Mouse (Mus musculus): Measurements from ENCODE around the gene Alpl. TPM values are rescaled to one million over a fixed set of nuclear protein-coding genes. Genes with fewer than 3 reads are reported as not detected.

The Alpl gene
- polyA plus RNA-seq, 1 experiment from 2014 or later, result 4.7 TPM

DNA sequence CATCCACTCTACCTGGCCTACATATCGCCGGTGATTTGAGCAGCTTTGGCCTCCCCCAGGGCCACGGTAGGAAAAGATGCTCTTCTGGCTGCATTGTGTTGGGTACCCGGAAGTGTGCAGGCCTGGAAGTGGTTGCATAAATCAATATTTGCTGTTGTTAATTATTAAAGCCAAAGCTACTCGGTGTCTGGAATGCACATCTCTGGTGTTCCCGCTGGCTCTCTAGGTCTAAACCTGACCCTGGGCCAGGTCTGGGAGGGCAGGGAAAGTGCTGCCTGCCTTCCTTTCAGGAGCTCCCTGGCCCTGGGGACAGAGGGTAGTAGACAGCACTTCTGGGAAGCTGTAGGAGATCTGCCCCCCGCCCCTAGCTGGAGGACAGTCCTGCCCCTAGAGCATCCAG lies 89.7 kb downstream of the Alpl start:
- Histone ChIP-seq H3K27ac (ENCODE audit: low read length) (peak overlapping the region; percentile 80), H3K4me1 (ENCODE audit: control insufficient read depth, insufficient read depth, low read length) (peaks cover 25% of the 10 kb centered on the region), H3K9me3 (ENCODE audit: control insufficient read depth, low read length) (no peaks in the 10 kb centered on the region), H3K4me3 (ENCODE audit: low read length) (peak overlapping the region; percentile 66), H3K9ac (ENCODE audit: low read depth, low read length) (peak overlapping the region; percentile 81; the same call in 1 of the 2 replicates), H3K27me3 (replicated peaks; ENCODE audit: control insufficient read depth, insufficient read depth, low read length) (no peaks in the 10 kb centered on the region), H3K4me2 (ENCODE audit: low read depth, low read length) (peak overlapping the region; percentile 93), H3K36me3 (ENCODE audit: control insufficient read depth, insufficient read depth, low read length) (no peaks in the 10 kb centered on the region)
- WGBS, result 48% methylated on average over 7 of the region's 7 CpGs
- ATAC-seq, result peak; percentile 35

DNA sequence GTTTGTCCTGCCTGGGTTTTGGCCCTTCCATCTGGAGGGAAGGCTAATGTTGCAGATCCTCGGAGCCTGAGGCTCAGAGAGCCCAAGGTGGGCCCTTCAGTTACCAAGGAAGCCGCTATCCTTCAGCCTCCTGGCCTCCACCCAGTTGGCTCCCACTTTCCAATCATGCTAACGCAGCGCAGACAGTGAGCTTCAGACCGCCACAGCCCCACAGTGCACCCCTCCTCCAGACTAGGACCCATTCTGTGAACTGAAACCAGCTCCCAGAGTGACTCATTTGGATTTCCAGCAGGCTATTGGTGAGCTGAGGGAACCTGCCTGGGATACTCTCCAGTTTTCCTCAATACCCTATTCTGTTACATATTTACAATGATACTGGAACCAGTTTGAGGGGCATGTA lies 90.8 kb downstream of the Alpl start:
- Histone ChIP-seq H3K4me2 (ENCODE audit: low read depth, low read length) (no peak overlapping the region), H3K9me3 (ENCODE audit: control insufficient read depth, low read length) (no peaks in the 10 kb centered on the region), H3K27me3 (replicated peaks; ENCODE audit: control insufficient read depth, insufficient read depth, low read length) (no peaks in the 10 kb centered on the region), H3K4me3 (ENCODE audit: low read length) (no peak overlapping the region), H3K9ac (ENCODE audit: low read depth, low read length) (0 out of 2 replicates have a peak overlapping the region, but pooled peaks have one; percentile 27), H3K27ac (ENCODE audit: low read length) (peak overlapping the region; percentile 3), H3K36me3 (ENCODE audit: control insufficient read depth, insufficient read depth, low read length) (no peaks in the 10 kb centered on the region), H3K4me1 (ENCODE audit: control insufficient read depth, insufficient read depth, low read length) (peaks cover 32% of the 10 kb centered on the region)
- no peak for ATAC-seq
- WGBS, result 63% methylated on average over 5 of the region's 5 CpGs

DNA sequence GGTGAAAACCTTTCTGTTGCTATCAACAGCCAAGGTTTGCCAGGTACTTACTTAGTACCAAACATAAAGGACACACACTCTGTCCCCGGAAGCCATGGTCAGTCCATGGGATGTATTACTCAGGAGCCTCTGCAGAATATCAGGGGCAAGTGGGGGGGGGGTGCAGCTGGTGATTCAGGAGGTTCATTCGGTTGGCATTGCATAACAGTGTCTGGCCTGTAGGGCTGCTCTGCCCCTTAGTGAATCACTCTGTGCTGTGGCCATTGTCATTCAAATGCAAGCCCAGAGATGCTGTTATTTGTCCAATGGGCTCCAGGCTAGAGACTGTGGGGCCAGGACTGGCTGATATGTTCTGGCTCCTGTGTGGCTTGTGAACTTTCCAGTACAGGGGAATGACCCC lies 91.6 kb downstream of the Alpl start:
- no peak for ATAC-seq
- WGBS, result 71% methylated on average over 2 of the region's 2 CpGs
- Histone ChIP-seq H3K9me3 (ENCODE audit: control insufficient read depth, low read length) (no peaks in the 10 kb centered on the region), H3K4me1 (ENCODE audit: control insufficient read depth, insufficient read depth, low read length) (peaks cover 37% of the 10 kb centered on the region), H3K4me2 (ENCODE audit: low read depth, low read length) (no peak overlapping the region), H3K9ac (ENCODE audit: low read depth, low read length) (no peak overlapping the region), H3K27ac (ENCODE audit: low read length) (no peak overlapping the region), H3K27me3 (replicated peaks; ENCODE audit: control insufficient read depth, insufficient read depth, low read length) (no peaks in the 10 kb centered on the region), H3K4me3 (ENCODE audit: low read length) (no peak overlapping the region), H3K36me3 (ENCODE audit: control insufficient read depth, insufficient read depth, low read length) (no peaks in the 10 kb centered on the region)

DNA sequence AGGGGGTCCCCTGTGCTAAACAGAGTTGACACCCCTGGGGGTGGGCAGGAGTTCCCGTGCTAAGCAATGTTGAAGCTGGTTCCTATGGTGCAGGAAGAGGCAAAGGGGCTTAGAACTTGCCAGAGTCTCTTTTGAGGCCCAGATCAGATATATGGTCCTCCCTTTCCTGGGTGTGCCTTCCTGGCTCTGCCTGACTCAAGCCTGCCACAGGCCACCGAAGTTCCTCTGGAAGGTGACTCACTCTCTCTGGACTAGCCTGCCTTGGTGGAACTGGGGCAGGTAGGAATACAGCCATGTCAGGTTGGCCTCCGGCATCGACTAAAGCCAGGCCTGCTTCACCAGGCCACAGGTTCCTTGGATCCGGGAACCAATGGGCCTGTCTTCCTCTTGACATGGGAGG lies 93.1 kb downstream of the Alpl start:
- H3K27ac ChIP-seq (ENCODE audit: low read length), result no peak overlapping the region
- 81% methylated on average over 5 of the region's 5 CpGs for WGBS
- H3K9ac ChIP-seq (ENCODE audit: low read depth, low read length), result no peak overlapping the region
- H3K4me3 ChIP-seq (ENCODE audit: low read length), result no peak overlapping the region
- peaks cover 47% of the 10 kb centered on the region for H3K4me1 ChIP-seq (ENCODE audit: control insufficient read depth, insufficient read depth, low read length)
- H3K4me2 ChIP-seq (ENCODE audit: low read depth, low read length), result no peak overlapping the region
- no peaks in the 10 kb centered on the region for H3K27me3 ChIP-seq (replicated peaks; ENCODE audit: control insufficient read depth, insufficient read depth, low read length)
- H3K9me3 ChIP-seq (ENCODE audit: control insufficient read depth, low read length), result no peaks in the 10 kb centered on the region
- H3K36me3 ChIP-seq (ENCODE audit: control insufficient read depth, insufficient read depth, low read length), result no peaks in the 10 kb centered on the region
- ATAC-seq, result no peak

DNA sequence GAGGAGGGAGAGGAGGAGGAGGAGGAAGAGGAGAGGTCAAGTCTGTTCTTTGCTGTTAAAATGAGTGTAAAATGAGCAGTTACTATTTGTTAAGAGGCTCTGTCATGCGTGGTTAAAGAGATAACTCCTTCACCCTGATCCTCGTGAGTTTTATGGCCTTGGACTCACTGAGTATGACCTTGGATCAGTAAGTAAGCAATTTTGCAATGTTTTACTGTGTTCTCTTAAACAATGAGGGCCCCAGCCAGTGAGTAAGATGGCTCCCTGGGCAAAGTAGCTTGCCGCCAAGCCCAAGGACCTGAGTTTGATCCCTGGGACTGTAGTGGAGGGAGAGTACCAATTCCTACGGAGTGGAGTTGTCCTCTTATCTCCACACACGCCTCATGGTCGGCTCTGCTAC lies 95.2 kb downstream of the Alpl start:
- Histone ChIP-seq H3K9me3 (ENCODE audit: control insufficient read depth, low read length) (no peaks in the 10 kb centered on the region), H3K4me3 (ENCODE audit: low read length) (no peak overlapping the region), H3K27me3 (replicated peaks; ENCODE audit: control insufficient read depth, insufficient read depth, low read length) (no peaks in the 10 kb centered on the region), H3K4me2 (ENCODE audit: low read depth, low read length) (no peak overlapping the region), H3K36me3 (ENCODE audit: control insufficient read depth, insufficient read depth, low read length) (no peaks in the 10 kb centered on the region), H3K4me1 (ENCODE audit: control insufficient read depth, insufficient read depth, low read length) (peaks cover 45% of the 10 kb centered on the region), H3K27ac (ENCODE audit: low read length) (peak overlapping the region; percentile 58), H3K9ac (ENCODE audit: low read depth, low read length) (no peak overlapping the region)
- ATAC-seq, result peak; percentile 30; the same call in 1 of the 2 replicates
- WGBS, result 43% methylated on average over 6 of the region's 6 CpGs

DNA sequence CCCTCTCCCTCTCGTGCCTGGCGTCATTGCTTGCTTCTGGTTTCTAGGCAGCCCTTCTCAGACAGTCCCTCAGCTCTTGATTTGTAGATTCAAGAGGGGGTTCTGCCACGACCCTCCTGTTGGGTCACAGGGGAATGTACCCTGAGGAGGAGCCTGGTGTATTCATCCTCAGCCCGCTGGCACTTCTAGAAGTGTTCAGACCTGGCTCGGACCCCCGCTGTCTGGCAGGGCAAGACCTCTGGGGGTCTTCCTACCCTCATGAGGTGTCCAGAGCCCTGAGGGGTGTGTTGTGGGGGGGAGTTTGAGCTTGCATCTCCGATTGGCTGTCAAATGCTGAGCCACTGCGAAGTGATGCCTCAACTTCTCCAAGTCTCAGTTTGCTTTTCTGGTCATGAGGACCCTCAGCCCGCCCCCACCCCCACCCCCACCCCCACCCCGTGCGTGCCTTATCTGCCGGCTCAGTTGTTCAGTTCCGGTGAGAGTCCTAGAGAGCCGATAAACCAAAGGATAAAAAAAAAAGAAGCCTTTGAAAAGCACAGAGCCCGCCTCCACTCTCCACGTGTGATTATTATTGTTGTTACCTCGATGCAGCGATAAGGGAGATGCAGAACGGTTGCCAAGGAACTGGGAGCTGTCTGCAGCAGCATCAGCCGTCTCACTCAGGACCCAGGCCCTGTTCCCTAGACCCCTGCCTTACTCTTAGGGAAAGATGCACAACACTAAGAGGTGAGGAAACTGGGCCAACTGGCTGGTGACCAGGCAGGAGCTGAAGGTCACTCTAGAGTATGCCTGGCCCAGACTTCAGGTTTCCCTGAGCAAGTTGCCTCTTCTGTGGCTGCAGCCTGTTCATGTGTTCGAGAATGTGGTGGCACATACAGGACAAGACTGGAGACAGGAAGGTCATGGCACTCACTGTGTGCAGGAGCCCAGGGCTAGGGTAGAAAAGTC lies 96.6 kb downstream of the Alpl start:
- WGBS, result 58% methylated on average over 21 of the region's 21 CpGs

DNA sequence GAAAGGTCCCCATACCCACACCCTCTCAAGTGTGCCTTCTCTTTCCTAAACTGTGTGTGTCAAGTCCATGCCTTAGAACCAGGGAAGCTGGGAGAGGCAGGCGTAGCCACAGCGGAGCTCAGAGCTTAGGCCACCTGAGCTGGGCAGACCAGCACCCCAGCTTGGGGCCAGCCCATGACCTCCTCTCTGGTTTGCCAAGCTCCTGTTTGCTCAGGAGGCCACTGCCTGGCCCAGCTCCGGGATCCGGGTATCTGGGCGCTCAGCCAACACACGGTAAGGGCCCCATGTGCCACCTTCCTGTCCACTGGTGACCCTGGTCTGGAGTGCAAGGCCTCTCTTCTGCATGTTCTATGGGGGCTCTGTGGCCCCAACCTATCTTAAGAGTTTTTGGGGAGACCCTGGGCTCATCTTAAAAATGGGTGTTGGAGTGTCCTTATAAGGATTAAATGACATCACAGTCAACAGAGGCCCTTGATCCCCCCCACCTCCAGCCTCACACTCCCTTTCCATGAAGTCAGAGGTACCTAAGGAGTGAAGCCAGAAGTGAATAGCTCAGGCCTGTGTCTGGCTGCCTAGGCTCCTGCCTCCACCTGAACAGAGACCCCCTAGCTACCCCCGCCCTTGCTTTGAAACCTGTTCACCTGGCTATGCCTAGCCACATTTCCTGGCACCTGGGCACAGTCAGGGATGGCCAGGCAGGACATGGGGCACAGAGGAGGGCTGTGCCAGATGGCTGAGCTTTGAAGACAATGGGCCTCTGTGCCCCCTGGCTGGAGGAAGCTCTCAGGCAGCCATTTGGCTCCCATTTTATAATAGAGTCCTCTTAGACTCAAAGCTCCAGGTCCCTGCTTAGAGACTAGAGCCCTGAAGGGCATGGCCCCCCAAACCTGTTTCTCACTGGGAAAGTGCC lies 97.9 kb downstream of the Alpl start:
- Histone ChIP-seq H3K36me3 (ENCODE audit: control insufficient read depth, insufficient read depth, low read length) (no peaks in the 10 kb centered on the region), H3K9ac (ENCODE audit: low read depth, low read length) (peak overlapping the region; percentile 45; the same call in 1 of the 2 replicates), H3K27me3 (replicated peaks; ENCODE audit: control insufficient read depth, insufficient read depth, low read length) (no peaks in the 10 kb centered on the region), H3K4me3 (ENCODE audit: low read length) (no peak overlapping the region), H3K4me1 (ENCODE audit: control insufficient read depth, insufficient read depth, low read length) (peaks cover 48% of the 10 kb centered on the region), H3K27ac (ENCODE audit: low read length) (peak overlapping the region; percentile 73), H3K9me3 (ENCODE audit: control insufficient read depth, low read length) (no peaks in the 10 kb centered on the region), H3K4me2 (ENCODE audit: low read depth, low read length) (no peak overlapping the region)
- WGBS, result 56% methylated on average over 7 of the region's 7 CpGs
- ATAC-seq, result peak; percentile 70

More for the DNA sequence above, 96.6 kb downstream of the Alpl start:
- peak overlapping the region; percentile 73 for H3K27ac ChIP-seq (ENCODE audit: low read length)
- H3K4me1 ChIP-seq (ENCODE audit: control insufficient read depth, insufficient read depth, low read length), result peaks cover 48% of the 10 kb centered on the region
- H3K4me3 ChIP-seq (ENCODE audit: low read length), result no peak overlapping the region
- H3K4me2 ChIP-seq (ENCODE audit: low read depth, low read length), result no peak overlapping the region
- ATAC-seq, result no peak
- H3K9ac ChIP-seq (ENCODE audit: low read depth, low read length), result peak overlapping the region; percentile 11; the same call in 1 of the 2 replicates
- H3K9me3 ChIP-seq (ENCODE audit: control insufficient read depth, low read length), result no peaks in the 10 kb centered on the region
- H3K27me3 ChIP-seq (replicated peaks; ENCODE audit: control insufficient read depth, insufficient read depth, low read length), result no peaks in the 10 kb centered on the region
- no peaks in the 10 kb centered on the region for H3K36me3 ChIP-seq (ENCODE audit: control insufficient read depth, insufficient read depth, low read length)

DNA sequence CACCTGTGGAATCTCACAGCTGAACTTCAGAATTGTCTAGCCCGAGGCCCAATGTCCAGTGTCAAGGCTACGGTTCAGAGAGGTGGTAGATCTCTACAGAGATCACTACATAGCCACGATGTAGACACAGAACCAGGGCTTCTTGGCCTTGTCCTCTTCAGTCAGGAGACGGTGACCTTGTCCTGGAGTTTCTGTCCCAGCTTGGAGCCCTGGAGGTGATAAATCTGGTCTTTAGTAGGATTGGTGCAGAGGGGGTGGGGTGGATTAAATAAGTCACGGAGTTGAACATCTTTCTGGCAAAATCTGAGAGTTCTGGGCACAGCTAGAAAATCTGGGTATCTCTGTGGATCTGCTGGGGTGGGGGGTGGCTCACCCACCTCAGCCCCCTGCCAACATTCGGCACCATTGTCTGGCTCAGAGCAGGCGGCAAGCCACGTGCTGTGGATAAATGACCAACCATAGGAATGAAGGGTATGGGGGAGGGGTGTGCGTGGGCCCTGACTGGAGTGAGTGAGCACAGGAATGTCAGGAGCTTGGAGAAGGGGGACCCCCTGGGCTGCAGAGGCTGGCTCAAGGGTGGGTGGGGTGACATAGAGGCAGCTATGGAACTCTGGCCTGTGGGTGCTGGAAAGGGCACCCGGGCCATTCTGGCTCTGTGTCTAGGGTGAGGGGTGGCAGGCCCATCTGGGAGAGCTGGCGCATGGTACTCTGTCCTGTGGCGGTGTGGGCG lies 98.9 kb downstream of the Alpl start:
- peak; percentile 36 for ATAC-seq

More for the DNA sequence above, 98.9 kb downstream of the Alpl start:
- 76% methylated on average over 13 of the region's 13 CpGs for WGBS
- Histone ChIP-seq H3K27ac (ENCODE audit: low read length) (peak overlapping the region; percentile 73), H3K9ac (ENCODE audit: low read depth, low read length) (peak overlapping the region; percentile 45; the same call in 1 of the 2 replicates), H3K4me3 (ENCODE audit: low read length) (no peak overlapping the region), H3K9me3 (ENCODE audit: control insufficient read depth, low read length) (no peaks in the 10 kb centered on the region), H3K4me1 (ENCODE audit: control insufficient read depth, insufficient read depth, low read length) (peaks cover 48% of the 10 kb centered on the region), H3K27me3 (replicated peaks; ENCODE audit: control insufficient read depth, insufficient read depth, low read length) (no peaks in the 10 kb centered on the region), H3K36me3 (ENCODE audit: control insufficient read depth, insufficient read depth, low read length) (no peaks in the 10 kb centered on the region), H3K4me2 (ENCODE audit: low read depth, low read length) (no peak overlapping the region)

Measured in intestine, embryonic 16.5 days (tissue).